Mouse (Mus musculus): ENCODE results near the gene Dscaml1.

- no peak for TF ChIP-seq POLR2A (IDR thresholded peaks at IDR 0.05; ENCODE audit: low read depth, low read length)
- no peak for TF ChIP-seq CTCF (IDR thresholded peaks at IDR 0.05; ENCODE audit: borderline replicate concordance, insufficient read depth, low read length)
Observed at GRCm38 (mm10) chr9:45399434-45399833, 27.0 kb upstream of the Dscaml1 start, which contains the start of gene Fxyd2.
